Mouse (Mus musculus) stomach, postnatal 0 days (tissue): ENCODE measurements around the gene Rps4x. TPM values are rescaled to one million over a fixed set of nuclear protein-coding genes. Genes with fewer than 3 reads are reported as not detected.

Source experiments
- ATAC-seq: fragments of 200-750 bp; cut with Nextera tagmentation; 2 replicates; pipeline ENCODE4 v1.8.0; 2017; ENCODE audit not compliant: low FRiP score, low TSS enrichment
- DNase-seq: peaks from one replicate; pipeline ENCODE4 v3.0.0-alpha.2; 2016; ENCODE audit warnings: low spot score
- H3K27ac ChIP-seq: fragments of 300-500 bp; sonication (generic); replicated peaks from 2 replicates; pipeline ENCODE4 v1.5.1; 2014; ENCODE audit warnings: mild to moderate bottlenecking, control low read depth
- H3K27me3 ChIP-seq: fragments of 300-500 bp; sonication (generic); 2 replicates; pipeline ENCODE4 v1.6.1; 2014; ENCODE audit warnings: low read length; ENCODE audit not compliant: control insufficient read depth, insufficient read depth
- H3K36me3 ChIP-seq: fragments of 300-500 bp; sonication (generic); 2 replicates; pipeline ENCODE4 v1.6.1; 2014; ENCODE audit warnings: low read length, mixed read lengths; ENCODE audit not compliant: control insufficient read depth, insufficient read depth
- H3K4me1 ChIP-seq: fragments of 300-500 bp; sonication (generic); replicated peaks from 2 replicates; pipeline ENCODE4 v1.6.1; 2014; ENCODE audit warnings: antibody characterized with exemption; ENCODE audit not compliant: control insufficient read depth, insufficient read depth
- H3K4me2 ChIP-seq: fragments of 300-500 bp; sonication (generic); replicated peaks from 2 replicates; pipeline ENCODE4 v1.6.1; 2014; ENCODE audit warnings: low read depth, mild to moderate bottlenecking, control low read depth, moderate library complexity
- H3K4me3 ChIP-seq: fragments of 300-500 bp; sonication (generic); 2 replicates; pipeline ENCODE4 v1.5.1; 2014; ENCODE audit warnings: low read depth, low read length, control low read depth
- H3K9ac ChIP-seq: fragments of 300-500 bp; sonication (generic); 2 replicates; pipeline ENCODE4 v1.6.1; 2014; ENCODE audit warnings: mild to moderate bottlenecking, low read length, control low read depth, mixed read lengths
- H3K9me3 ChIP-seq: fragments of 300-500 bp; sonication (generic); 2 replicates; pipeline ENCODE4 v1.6.1; 2016; ENCODE audit warnings: low read length; ENCODE audit not compliant: control insufficient read depth
- CTCF ChIP-seq: IDR thresholded peaks from 2 replicates; pipeline ENCODE4 v1.5.1; 2016; ENCODE audit warnings: antibody characterized with exemption, low read depth, mild to moderate bottlenecking, moderate library complexity
- EP300 ChIP-seq: optimal IDR thresholded peaks from 2 replicates; pipeline ENCODE3; 2016; ENCODE audit warnings: antibody characterized with exemption
- WGBS: fragments of 180-500 bp; shearing (Covaris S2); extraction: QIAGEN DNeasy Blood & Tissue Kit; methylation state at CpG from one replicate; pipeline ENCODE4 v1.1.7; 2014; 5-methylcytosine and 5-hydroxymethylcytosine counted together
- polyA plus RNA-seq: library from polyadenylated mRNA; unstranded; fragments of >200 nt; fragmentation: Nextera tagmentation; extraction: Ambion mirVana; gene quantifications from 2 replicates; pipeline ENCODE4 v1.2.1, GENCODE M21; 2015

The Rps4x gene
- polyA plus RNA-seq, 1 experiment from 2014 or later, result 636 TPM

- H3K27me3 ChIP-seq, result no peaks in the 10 kb centered on the region
- TF ChIP-seq EP300 (no peak), CTCF (no peak)
Measured at GRCm38 (mm10) chrX:102182575-102182974, 6.6 kb downstream of the Rps4x start.

GRCm38 (mm10) chrX:102175538-102176287 is 13.5 kb downstream of the Rps4x start:
- TF ChIP-seq EP300 (no peak), CTCF (no peak)
- Histone ChIP-seq H3K36me3 (no peaks in the 10 kb centered on the region), H3K9me3 (no peaks in the 10 kb centered on the region), H3K9ac (no peak overlapping the region), H3K27me3 (no peaks in the 10 kb centered on the region), H3K4me2 (no peak overlapping the region), H3K27ac (no peak overlapping the region), H3K4me3 (no peak overlapping the region), H3K4me1 (no peaks in the 10 kb centered on the region)
- no peak for ATAC-seq
- DNase-seq, result no peak
- WGBS, result 81% methylated on average over 5 of the region's 5 CpGs

More at GRCm38 (mm10) chrX:102182575-102182974, 6.6 kb downstream of the Rps4x start:
- Histone ChIP-seq H3K4me2 (no peak overlapping the region), H3K4me1 (no peaks in the 10 kb centered on the region), H3K4me3 (no peak overlapping the region), H3K9me3 (no peaks in the 10 kb centered on the region), H3K27ac (no peak overlapping the region), H3K9ac (no peak overlapping the region), H3K36me3 (no peaks in the 10 kb centered on the region)
- no peak for ATAC-seq
- DNase-seq, result no peak

GRCm38 (mm10) chrX:102170900-102171299 is 18.3 kb downstream of the Rps4x start:
- no peak overlapping the region for H3K27ac ChIP-seq
- H3K4me2 ChIP-seq, result no peak overlapping the region
- no peaks in the 10 kb centered on the region for H3K36me3 ChIP-seq
- H3K9me3 ChIP-seq, result no peaks in the 10 kb centered on the region
- DNase-seq (no peak), ATAC-seq (no peak)
- 61% methylated on average over 3 of the region's 3 CpGs for WGBS
- no peaks in the 10 kb centered on the region for H3K27me3 ChIP-seq
- no peak overlapping the region for H3K9ac ChIP-seq
- H3K4me3 ChIP-seq, result no peak overlapping the region
- no peak for TF ChIP-seq CTCF
- no peaks in the 10 kb centered on the region for H3K4me1 ChIP-seq

- Histone ChIP-seq H3K27ac (no peak overlapping the region), H3K4me1 (no peaks in the 10 kb centered on the region), H3K27me3 (no peaks in the 10 kb centered on the region), H3K4me2 (no peak overlapping the region), H3K4me3 (no peak overlapping the region), H3K9me3 (no peaks in the 10 kb centered on the region), H3K36me3 (no peaks in the 10 kb centered on the region), H3K9ac (no peak overlapping the region)
- ATAC-seq, result no peak
- TF ChIP-seq CTCF (0 out of 2 replicates have a peak, but pooled peaks have one; percentile 7), EP300 (no peak)
- 55% methylated on average over 3 of the region's 3 CpGs for WGBS
- no peak for DNase-seq
Measured at GRCm38 (mm10) chrX:102170135-102170534, 19.1 kb downstream of the Rps4x start.

- DNase-seq, result no peak
- TF ChIP-seq EP300, result no peak
- TF ChIP-seq CTCF, result no peak
- Histone ChIP-seq H3K9ac (no peak overlapping the region), H3K4me2 (no peak overlapping the region), H3K4me1 (no peaks in the 10 kb centered on the region), H3K4me3 (no peak overlapping the region), H3K27ac (no peak overlapping the region), H3K36me3 (no peaks in the 10 kb centered on the region), H3K27me3 (no peaks in the 10 kb centered on the region), H3K9me3 (no peaks in the 10 kb centered on the region)
- 44% methylated on average over 1 of the region's 1 CpGs for WGBS
- ATAC-seq, result no peak
Measured at GRCm38 (mm10) chrX:102169724-102170123, 19.5 kb downstream of the Rps4x start.

- Histone ChIP-seq H3K36me3 (no peaks in the 10 kb centered on the region), H3K27me3 (no peaks in the 10 kb centered on the region), H3K27ac (peak overlapping the region; percentile 13; the same call in 1 of the 2 replicates), H3K4me1 (no peaks in the 10 kb centered on the region), H3K4me2 (no peak overlapping the region), H3K4me3 (no peak overlapping the region), H3K9me3 (no peaks in the 10 kb centered on the region), H3K9ac (no peak overlapping the region)
- DNase-seq (no peak), ATAC-seq (no peak)
- 41% methylated on average over 6 of the region's 6 CpGs for WGBS
- TF ChIP-seq EP300 (no peak), CTCF (no peak)
Measured at GRCm38 (mm10) chrX:102166986-102167385, 22.2 kb downstream of the Rps4x start.
